Mouse (Mus musculus): ENCODE data around the gene Ceacam18.

GRCm38 (mm10) chr7:43662804-43663203 lies 28.3 kb downstream of the Ceacam18 start:
- TF ChIP-seq CTCF (IDR thresholded peaks at IDR 0.05; ENCODE audit: extremely low read depth, insufficient read depth, low read length) (no peak), POLR2A (IDR thresholded peaks at IDR 0.05; ENCODE audit: extremely low read depth, insufficient read depth, low read length) (no peak)
